Mouse (Mus musculus): Measurements from ENCODE around the gene Exoc1. TPM values are rescaled to one million over a fixed set of nuclear protein-coding genes. Genes with fewer than 3 reads are reported as not detected.

The Exoc1 gene
- 85.2 TPM for polyA plus RNA-seq (2015; fragmentation: Illumina TruSeq; extraction: RNeasy Lipid Tissue Mini Kit (QIAGEN cat#74804); ENCODE audit: insufficient read depth, low replicate concordance)

GRCm38 (mm10) chr5:76529040-76529703 is at the start of gene Exoc1:
Exoc1 (plus strand) TSS chr5:76529311.

GRCm38 (mm10) chr5:76483811-76484210 is 45.3 kb upstream of the Exoc1 start, which contains the start of gene Gm7271:
Gm7271 (plus strand) TSS chr5:76484040.

GRCm38 (mm10) chr5:76588551-76589283 is 59.6 kb downstream of the Exoc1 start, which contains the start of gene Cep135:
Cep135 (plus strand) TSS chr5:76588698.

Other genes with a start within 250 kb of the Exoc1 start
- gene Clock, start 224.5 kb upstream of the Exoc1 start, polyA plus RNA-seq (2015; fragmentation: Illumina TruSeq; extraction: RNeasy Lipid Tissue Mini Kit (QIAGEN cat#74804); ENCODE audit: insufficient read depth, low replicate concordance): 21.2 TPM
- gene Pdcl2, start 198.2 kb upstream of the Exoc1 start, polyA plus RNA-seq (2015; fragmentation: Illumina TruSeq; extraction: RNeasy Lipid Tissue Mini Kit (QIAGEN cat#74804); ENCODE audit: insufficient read depth, low replicate concordance): not detected
- gene Nmu, start 165.5 kb upstream of the Exoc1 start, polyA plus RNA-seq (2015; fragmentation: Illumina TruSeq; extraction: RNeasy Lipid Tissue Mini Kit (QIAGEN cat#74804); ENCODE audit: insufficient read depth, low replicate concordance): not detected
- gene Gm7271, start 45.3 kb upstream of the Exoc1 start, polyA plus RNA-seq (2015; fragmentation: Illumina TruSeq; extraction: RNeasy Lipid Tissue Mini Kit (QIAGEN cat#74804); ENCODE audit: insufficient read depth, low replicate concordance): not detected
- gene Cep135, start 59.4 kb downstream of the Exoc1 start, polyA plus RNA-seq (2015; fragmentation: Illumina TruSeq; extraction: RNeasy Lipid Tissue Mini Kit (QIAGEN cat#74804); ENCODE audit: insufficient read depth, low replicate concordance): 19.0 TPM
- gene C530008M17Rik, start 127.2 kb downstream of the Exoc1 start, polyA plus RNA-seq (2015; fragmentation: Illumina TruSeq; extraction: RNeasy Lipid Tissue Mini Kit (QIAGEN cat#74804); ENCODE audit: insufficient read depth, low replicate concordance): 1.2 TPM